Mouse (Mus musculus) embryonic facial prominence, embryonic 14.5 days (tissue): ENCODE measurements around the gene Pax3. TPM values are rescaled to one million over a fixed set of nuclear protein-coding genes. Genes with fewer than 3 reads are reported as not detected.

Source experiments
- ATAC-seq: fragments of 200-750 bp; cut with Nextera tagmentation; 2 replicates; pipeline ENCODE4 v1.8.0; 2017; ENCODE audit warnings: low read depth, moderate number of reproducible peaks, moderate TSS enrichment
- DNase-seq: peaks from one replicate; pipeline ENCODE4 v3.0.0-alpha.2; 2015; ENCODE audit warnings: low spot score
- H3K27ac ChIP-seq: fragments of 300-500 bp; sonication (generic); replicated peaks from 2 replicates; pipeline ENCODE4 v1.5.1; 2014; ENCODE audit warnings: low read depth, mild to moderate bottlenecking, low read length, moderate library complexity
- H3K27me3 ChIP-seq: fragments of 300-500 bp; sonication (generic); replicated peaks from 2 replicates; pipeline ENCODE4 v1.6.1; 2014; ENCODE audit warnings: low read length; ENCODE audit not compliant: control insufficient read depth, insufficient read depth
- H3K36me3 ChIP-seq: fragments of 300-500 bp; sonication (generic); 2 replicates; pipeline ENCODE4 v1.6.1; 2014; ENCODE audit warnings: low read length, mixed read lengths; ENCODE audit not compliant: control insufficient read depth, insufficient read depth
- H3K4me1 ChIP-seq: fragments of 300-500 bp; sonication (generic); 2 replicates; pipeline ENCODE4 v1.6.1; 2014; ENCODE audit warnings: antibody characterized with exemption, low read length; ENCODE audit not compliant: control insufficient read depth, insufficient read depth
- H3K4me2 ChIP-seq: fragments of 300-500 bp; sonication (generic); 2 replicates; pipeline ENCODE4 v1.6.1; 2014; ENCODE audit warnings: low read depth, mild to moderate bottlenecking, low read length, moderate library complexity, mixed read lengths
- H3K4me3 ChIP-seq: fragments of 300-500 bp; sonication (generic); 2 replicates; pipeline ENCODE4 v1.5.1; 2014; ENCODE audit warnings: low read depth, mild to moderate bottlenecking, low read length
- H3K9ac ChIP-seq: fragments of 300-500 bp; sonication (generic); 2 replicates; pipeline ENCODE4 v1.6.1; 2014; ENCODE audit warnings: low read depth, mild to moderate bottlenecking, low read length, moderate library complexity, mixed read lengths
- H3K9me3 ChIP-seq: fragments of 300-500 bp; sonication (generic); 2 replicates; pipeline ENCODE4 v1.6.1; 2016; ENCODE audit warnings: low read length; ENCODE audit not compliant: control insufficient read depth
- WGBS: fragments of 180-500 bp; shearing (Covaris S2); extraction: QIAGEN DNeasy Blood & Tissue Kit; methylation state at CpG from one replicate; pipeline ENCODE4 v1.1.7; 2014; 5-methylcytosine and 5-hydroxymethylcytosine counted together
- polyA plus RNA-seq: library from polyadenylated mRNA; unstranded; fragments of >200 nt; fragmentation: Nextera tagmentation; extraction: Ambion mirVana; gene quantifications from 2 replicates; pipeline ENCODE4 v1.2.1, GENCODE M21; 2014

Gene Pax3
- polyA plus RNA-seq, 1 experiment from 2014 or later, result 9.4 TPM

GRCm38 (mm10) chr1:78195145-78195544 lies 1.8 kb downstream of the Pax3 start:
- ATAC-seq, result no peak
- Histone ChIP-seq H3K4me2 (peak overlapping the region; percentile 82), H3K9ac (peak overlapping the region; percentile 87), H3K9me3 (no peaks in the 10 kb centered on the region), H3K27me3 (peaks cover 85% of the 10 kb centered on the region), H3K4me1 (no peaks in the 10 kb centered on the region), H3K27ac (peak overlapping the region; percentile 93), H3K4me3 (peak overlapping the region; percentile 62), H3K36me3 (peaks cover 8% of the 10 kb centered on the region; the same call in 1 of the 2 replicates)
- 2% methylated on average over 21 of the region's 21 CpGs for WGBS
- no peak for DNase-seq

- 7% methylated on average over 6 of the region's 6 CpGs for WGBS
- no peaks in the 10 kb centered on the region for H3K4me1 ChIP-seq
- peak overlapping the region; percentile 87 for H3K9ac ChIP-seq
- H3K4me3 ChIP-seq, result peak overlapping the region; percentile 62
- no peaks in the 10 kb centered on the region for H3K9me3 ChIP-seq
- ATAC-seq (no peak), DNase-seq (no peak)
- H3K27me3 ChIP-seq, result peaks cover 84% of the 10 kb centered on the region
- H3K36me3 ChIP-seq, result peaks cover 8% of the 10 kb centered on the region; the same call in 1 of the 2 replicates
- peak overlapping the region; percentile 82 for H3K4me2 ChIP-seq
- peak overlapping the region; percentile 93 for H3K27ac ChIP-seq
Observed at GRCm38 (mm10) chr1:78194381-78195047, 2.4 kb downstream of the Pax3 start.

- 3% methylated on average over 20 of the region's 20 CpGs for WGBS
- no peaks in the 10 kb centered on the region for H3K4me1 ChIP-seq
- H3K9ac ChIP-seq, result peak overlapping the region; percentile 87
- H3K4me3 ChIP-seq, result peak overlapping the region; percentile 62
- ATAC-seq (no peak), DNase-seq (no peak)
- H3K9me3 ChIP-seq, result no peaks in the 10 kb centered on the region
- peaks cover 79% of the 10 kb centered on the region for H3K27me3 ChIP-seq
- peaks cover 8% of the 10 kb centered on the region; the same call in 1 of the 2 replicates for H3K36me3 ChIP-seq
- peak overlapping the region; percentile 82 for H3K4me2 ChIP-seq
- H3K27ac ChIP-seq, result peak overlapping the region; percentile 93
Observed at GRCm38 (mm10) chr1:78193465-78193991, 3.4 kb downstream of the Pax3 start.

GRCm38 (mm10) chr1:78192746-78193464 lies 4.0 kb downstream of the Pax3 start:
- Histone ChIP-seq H3K9ac (peak overlapping the region; percentile 87), H3K36me3 (peaks cover 8% of the 10 kb centered on the region; the same call in 1 of the 2 replicates), H3K9me3 (no peaks in the 10 kb centered on the region), H3K27ac (peak overlapping the region; percentile 93), H3K27me3 (peaks cover 79% of the 10 kb centered on the region), H3K4me3 (peak overlapping the region; percentile 62), H3K4me1 (no peaks in the 10 kb centered on the region), H3K4me2 (peak overlapping the region; percentile 82)
- ATAC-seq, result no peak
- DNase-seq, result no peak
- 6% methylated on average over 20 of the region's 20 CpGs for WGBS

- H3K4me3 ChIP-seq, result peak overlapping the region; percentile 62
Observed at GRCm38 (mm10) chr1:78192217-78192735, 4.7 kb downstream of the Pax3 start.

GRCm38 (mm10) chr1:78191761-78192160 lies 5.2 kb downstream of the Pax3 start:
- ATAC-seq (no peak), DNase-seq (no peak)
- WGBS, result 53% methylated on average over 1 of the region's 1 CpGs
- Histone ChIP-seq H3K36me3 (peaks cover 8% of the 10 kb centered on the region; the same call in 1 of the 2 replicates), H3K27ac (peak overlapping the region; percentile 93), H3K9ac (peak overlapping the region; percentile 87), H3K4me1 (no peaks in the 10 kb centered on the region), H3K4me2 (peak overlapping the region; percentile 82), H3K9me3 (no peaks in the 10 kb centered on the region), H3K4me3 (peak overlapping the region; percentile 62), H3K27me3 (peaks cover 79% of the 10 kb centered on the region)

More at GRCm38 (mm10) chr1:78192217-78192735, 4.7 kb downstream of the Pax3 start:
- Histone ChIP-seq H3K9ac (peak overlapping the region; percentile 87), H3K27ac (peak overlapping the region; percentile 93), H3K4me1 (no peaks in the 10 kb centered on the region), H3K27me3 (peaks cover 79% of the 10 kb centered on the region), H3K4me2 (peak overlapping the region; percentile 82), H3K36me3 (peaks cover 8% of the 10 kb centered on the region; the same call in 1 of the 2 replicates), H3K9me3 (no peaks in the 10 kb centered on the region)
- WGBS, result 21% methylated on average over 19 of the region's 19 CpGs
- ATAC-seq, result no peak
- no peak for DNase-seq

GRCm38 (mm10) chr1:78191331-78191730 lies 5.6 kb downstream of the Pax3 start:
- Histone ChIP-seq H3K4me1 (no peaks in the 10 kb centered on the region), H3K36me3 (peaks cover 8% of the 10 kb centered on the region; the same call in 1 of the 2 replicates), H3K4me2 (peak overlapping the region; percentile 82), H3K9ac (peak overlapping the region; percentile 87), H3K9me3 (no peaks in the 10 kb centered on the region), H3K4me3 (peak overlapping the region; percentile 62), H3K27me3 (peaks cover 77% of the 10 kb centered on the region), H3K27ac (peak overlapping the region; percentile 93)
- no peak for DNase-seq
- no peak for ATAC-seq
- 65% methylated on average over 1 of the region's 1 CpGs for WGBS

GRCm38 (mm10) chr1:78190386-78191111 lies 6.4 kb downstream of the Pax3 start:
- Histone ChIP-seq H3K9me3 (no peaks in the 10 kb centered on the region), H3K27me3 (peaks cover 75% of the 10 kb centered on the region), H3K27ac (peak overlapping the region; percentile 93), H3K4me1 (no peaks in the 10 kb centered on the region), H3K4me3 (peak overlapping the region; percentile 62), H3K9ac (peak overlapping the region; percentile 87), H3K4me2 (peak overlapping the region; percentile 82), H3K36me3 (peaks cover 8% of the 10 kb centered on the region; the same call in 1 of the 2 replicates)
- ATAC-seq (no peak), DNase-seq (no peak)
- WGBS, result 12% methylated on average over 12 of the region's 12 CpGs
